Mouse (Mus musculus): Measurements from ENCODE around the gene Magi1. TPM values are rescaled to one million over a fixed set of nuclear protein-coding genes. Genes with fewer than 3 reads are reported as not detected.

Gene Magi1
- polyA plus RNA-seq, 1 experiment, result 5.1 TPM

GRCm38 (mm10) chr6:94260831-94261230 lies 22.9 kb downstream of the Magi1 start:
- WGBS, result 88% methylated on average over 5 of the region's 5 CpGs
- DNase-seq (ENCODE audit: low read depth, low spot score), result no peak

GRCm38 (mm10) chr6:94259981-94260380 lies 23.7 kb downstream of the Magi1 start:
- WGBS, result 96% methylated on average over 2 of the region's 2 CpGs
- no peak for DNase-seq (ENCODE audit: low read depth, low spot score)

- DNase-seq (ENCODE audit: low read depth, low spot score), result no peak
- 43% methylated on average over 3 of the region's 3 CpGs for WGBS
Measured at GRCm38 (mm10) chr6:94257831-94258173, 25.9 kb downstream of the Magi1 start.

GRCm38 (mm10) chr6:94256982-94257830 lies 26.5 kb downstream of the Magi1 start:
- WGBS, result 26% methylated on average over 12 of the region's 12 CpGs
- DNase-seq (ENCODE audit: low read depth, low spot score), result no peak

GRCm38 (mm10) chr6:94253943-94254342 lies 29.8 kb downstream of the Magi1 start:
- WGBS, result 74% methylated on average over 8 of the region's 8 CpGs
- DNase-seq (ENCODE audit: low read depth, low spot score), result no peak

- no peak for DNase-seq (ENCODE audit: low read depth, low spot score)
- 52% methylated on average over 8 of the region's 8 CpGs for WGBS
Measured at GRCm38 (mm10) chr6:94251358-94251945, 32.3 kb downstream of the Magi1 start.

GRCm38 (mm10) chr6:94249286-94249790 lies 34.4 kb downstream of the Magi1 start:
- DNase-seq (ENCODE audit: low read depth, low spot score), result no peak
- WGBS, result 89% methylated on average over 9 of the region's 9 CpGs

GRCm38 (mm10) chr6:94241251-94241650 lies 42.5 kb downstream of the Magi1 start:
- DNase-seq (ENCODE audit: low read depth, low spot score), result no peak
- 39% methylated on average over 6 of the region's 6 CpGs for WGBS

- no peak for DNase-seq (ENCODE audit: low read depth, low spot score)
Measured at GRCm38 (mm10) chr6:94238643-94239042, 45.1 kb downstream of the Magi1 start.

GRCm38 (mm10) chr6:94236899-94237298 lies 46.8 kb downstream of the Magi1 start:
- no peak for DNase-seq (ENCODE audit: low read depth, low spot score)
- 74% methylated on average over 2 of the region's 2 CpGs for WGBS

More at GRCm38 (mm10) chr6:94238643-94239042, 45.1 kb downstream of the Magi1 start:
- WGBS, result 65% methylated on average over 2 of the region's 2 CpGs

GRCm38 (mm10) chr6:94232243-94232785 lies 51.4 kb downstream of the Magi1 start:
- 65% methylated on average over 3 of the region's 3 CpGs for WGBS

GRCm38 (mm10) chr6:94231831-94232230 lies 51.9 kb downstream of the Magi1 start:
- DNase-seq (ENCODE audit: low read depth, low spot score), result no peak
- WGBS, result 28% methylated on average over 4 of the region's 4 CpGs

More at GRCm38 (mm10) chr6:94232243-94232785, 51.4 kb downstream of the Magi1 start:
- DNase-seq (ENCODE audit: low read depth, low spot score), result no peak

- DNase-seq (ENCODE audit: low read depth, low spot score), result no peak
- WGBS, result 16% methylated on average over 7 of the region's 7 CpGs
Measured at GRCm38 (mm10) chr6:94231367-94231766, 52.4 kb downstream of the Magi1 start.

- DNase-seq (ENCODE audit: low read depth, low spot score), result no peak
- 36% methylated on average over 3 of the region's 3 CpGs for WGBS
Measured at GRCm38 (mm10) chr6:94230918-94231317, 52.8 kb downstream of the Magi1 start.

GRCm38 (mm10) chr6:94230129-94230528 lies 53.6 kb downstream of the Magi1 start:
- DNase-seq (ENCODE audit: low read depth, low spot score), result no peak
- WGBS, result 40% methylated on average over 3 of the region's 3 CpGs

- no peak for DNase-seq (ENCODE audit: low read depth, low spot score)
- WGBS, result 62% methylated on average over 6 of the region's 6 CpGs
Measured at GRCm38 (mm10) chr6:94226262-94226661, 57.5 kb downstream of the Magi1 start.

GRCm38 (mm10) chr6:94225832-94226231 lies 57.9 kb downstream of the Magi1 start:
- 11% methylated on average over 3 of the region's 3 CpGs for WGBS

GRCm38 (mm10) chr6:94225091-94225490 lies 58.6 kb downstream of the Magi1 start:
- no peak for DNase-seq (ENCODE audit: low read depth, low spot score)
- 15% methylated on average over 6 of the region's 6 CpGs for WGBS

More at GRCm38 (mm10) chr6:94225832-94226231, 57.9 kb downstream of the Magi1 start:
- DNase-seq (ENCODE audit: low read depth, low spot score), result no peak

- WGBS, result 20% methylated on average over 7 of the region's 7 CpGs
- DNase-seq (ENCODE audit: low read depth, low spot score), result no peak
Measured at GRCm38 (mm10) chr6:94222253-94222652, 61.5 kb downstream of the Magi1 start.

- DNase-seq (ENCODE audit: low read depth, low spot score), result no peak
- WGBS, result 46% methylated on average over 6 of the region's 6 CpGs
Measured at GRCm38 (mm10) chr6:94221750-94222149, 62.0 kb downstream of the Magi1 start.

- 26% methylated on average over 4 of the region's 4 CpGs for WGBS
- DNase-seq (ENCODE audit: low read depth, low spot score), result no peak
Measured at GRCm38 (mm10) chr6:94218076-94218475, 65.6 kb downstream of the Magi1 start.
